Mouse (Mus musculus) adrenal gland, adult 8-10 months (tissue): ENCODE measurements around the gene Gm6020. TPM values are rescaled to one million over a fixed set of nuclear protein-coding genes. Genes with fewer than 3 reads are reported as not detected.

ENCODE experiments used
- total RNA-seq, 4 experiments: library from RNA; stranded (reverse); gene quantifications; 2 replicates each; pipeline ENCODE4 v1.2.4; 2022

The Gm6020 gene
- total RNA-seq, 4 experiments from 2014 or later, result not detected

Other genes starting within 250 kb of the Gm6020 start
- 100 to 1,000 TPM in 1 of 4 experiments, 10 to 100 TPM in 3; 52.7 to 114 (median 73.4) TPM for gene Zfp950, start 43.0 kb upstream of the Gm6020 start, total RNA-seq
- gene Gm7102, start 7.6 kb upstream of the Gm6020 start, total RNA-seq, result under 1 TPM in 1 of 4 experiments, not detected in 3; 0.43 TPM
- gene Csf2ra, start 44.5 kb downstream of the Gm6020 start, total RNA-seq, result 10 to 100 TPM; 19.9 to 83.7 (median 41.9) TPM
- gene Gm21060, start 113.2 kb downstream of the Gm6020 start, total RNA-seq, result not detected